Comparison of ENCODE assay signal across 23 mouse cellular contexts in the genomic region with DNA sequence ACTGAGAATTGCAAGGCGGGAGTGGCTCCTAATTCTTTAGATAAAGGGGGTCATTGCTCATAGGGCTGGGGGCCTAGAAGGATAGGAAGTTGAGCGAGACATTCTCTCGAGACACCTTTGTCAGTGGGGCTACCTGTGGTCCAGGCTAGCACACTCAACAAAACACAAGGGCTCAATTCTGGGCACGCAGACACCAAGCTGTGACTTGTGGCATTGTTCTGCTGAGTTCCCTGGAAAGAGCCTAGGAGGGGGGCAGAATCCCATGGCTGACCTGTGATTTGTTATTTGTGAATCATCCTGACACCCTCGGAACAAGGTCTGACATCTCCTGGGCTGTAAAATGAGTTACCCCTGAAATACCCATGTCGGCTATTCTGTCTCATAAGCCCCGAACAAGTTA.
A peak's percentile ranks its signal among the peaks of the same experiment; 100 is the strongest.
DNase-seq lines count a peak whose midpoint lies in the region; ATAC-seq and TF ChIP-seq lines count a peak whose summit lies in the region.
"Had no signal": no experiment of that assay in that cellular context is flagged by ENCODE, and none has a peak within 500 bp of the region (broad histone marks: within the 10 kb centered on the region; RNA-seq: fewer than 3 reads in every experiment).

No protein-coding gene starts in this region.

- H3K4me3 ChIP-seq in hindbrain, embryonic 10.5 days, result no peak overlapping the region
- H3K4me3 ChIP-seq in hindbrain, postnatal 0 days (ENCODE audit: low read length), result no peak overlapping the region
- no peak overlapping the region for H3K4me3 ChIP-seq in neural tube, embryonic 12.5 days
- no peak overlapping the region for H3K4me3 ChIP-seq in neural tube, embryonic 15.5 days (replicated peaks)
- H3K4me3 ChIP-seq in forebrain, embryonic 12.5 days (replicated peaks), result no peak overlapping the region
- H3K4me3 ChIP-seq in limb, embryonic 11.5 days (ENCODE audit: low read depth, low read length), result no peak overlapping the region
- H3K4me3 ChIP-seq: heart, embryonic 15.5 days; liver, embryonic 13.5 days; neural tube, embryonic 13.5 days had no signal

- H3K4me2 ChIP-seq in hindbrain, postnatal 0 days (ENCODE audit: low read depth, low read length), result no peak overlapping the region
- H3K4me2 ChIP-seq in neural tube, embryonic 12.5 days (replicated peaks), result no peak overlapping the region
- no peak overlapping the region for H3K4me2 ChIP-seq in neural tube, embryonic 15.5 days
- no peak overlapping the region for H3K4me2 ChIP-seq in forebrain, embryonic 12.5 days
- H3K4me2 ChIP-seq in limb, embryonic 11.5 days (ENCODE audit: low read depth, severe bottlenecking), result no peak overlapping the region
- H3K4me2 ChIP-seq: heart, embryonic 15.5 days; liver, embryonic 13.5 days had no signal

- no peak for ATAC-seq in hindbrain, postnatal 0 days
- ATAC-seq in neural tube, embryonic 12.5 days (ENCODE audit: low FRiP score, low read depth), result 0 out of 2 replicates have a peak, but pooled peaks have one; percentile 10
- no peak for ATAC-seq in neural tube, embryonic 15.5 days (ENCODE audit: low FRiP score)
- ATAC-seq in forebrain, embryonic 12.5 days (ENCODE audit: low FRiP score), result 0 out of 2 replicates have a peak, but pooled peaks have one; percentile 18
- no peak for ATAC-seq in limb, embryonic 11.5 days (ENCODE audit: insufficient number of reproducible peaks, low FRiP score, low TSS enrichment, low read depth)
- ATAC-seq: intestine, embryonic 16.5 days had no signal

- WGBS in hindbrain, embryonic 10.5 days, result 30% methylated on average over 7 of the region's 7 CpGs
- WGBS in hindbrain, postnatal 0 days, result 41% methylated on average over 7 of the region's 7 CpGs
- WGBS in neural tube, embryonic 12.5 days, result 13% methylated on average over 7 of the region's 7 CpGs
- 22% methylated on average over 7 of the region's 7 CpGs for WGBS in neural tube, embryonic 15.5 days
- WGBS in forebrain, embryonic 12.5 days, result 17% methylated on average over 7 of the region's 7 CpGs
- WGBS in limb, embryonic 11.5 days, result 24% methylated on average over 7 of the region's 7 CpGs

- H3K36me3 ChIP-seq in hindbrain, embryonic 10.5 days, result no peaks in the 10 kb centered on the region
- H3K36me3 ChIP-seq in hindbrain, postnatal 0 days (ENCODE audit: insufficient read depth, low read length), result no peaks in the 10 kb centered on the region
- no peaks in the 10 kb centered on the region for H3K36me3 ChIP-seq in neural tube, embryonic 12.5 days
- H3K36me3 ChIP-seq in neural tube, embryonic 15.5 days, result no peaks in the 10 kb centered on the region
- no peaks in the 10 kb centered on the region for H3K36me3 ChIP-seq in forebrain, embryonic 12.5 days (replicated peaks)
- no peaks in the 10 kb centered on the region for H3K36me3 ChIP-seq in limb, embryonic 11.5 days (ENCODE audit: control insufficient read depth, insufficient read depth, low read length)
- H3K36me3 ChIP-seq: heart, embryonic 15.5 days; liver, embryonic 13.5 days; neural tube, embryonic 13.5 days had no signal

- no peaks in the 10 kb centered on the region for H3K9me3 ChIP-seq in hindbrain, embryonic 10.5 days
- H3K9me3 ChIP-seq in hindbrain, postnatal 0 days (ENCODE audit: low read length), result no peaks in the 10 kb centered on the region
- no peaks in the 10 kb centered on the region for H3K9me3 ChIP-seq in neural tube, embryonic 12.5 days
- no peaks in the 10 kb centered on the region for H3K9me3 ChIP-seq in neural tube, embryonic 15.5 days (replicated peaks)
- H3K9me3 ChIP-seq in forebrain, embryonic 12.5 days, result no peaks in the 10 kb centered on the region
- H3K9me3 ChIP-seq in limb, embryonic 11.5 days (ENCODE audit: control insufficient read depth, low read length), result no peaks in the 10 kb centered on the region
- H3K9me3 ChIP-seq: heart, embryonic 15.5 days; liver, embryonic 13.5 days; neural tube, embryonic 13.5 days had no signal

- peak overlapping the region; percentile 37; the same call in 1 of the 2 replicates for H3K27ac ChIP-seq in hindbrain, embryonic 10.5 days
- no peak overlapping the region for H3K27ac ChIP-seq in hindbrain, postnatal 0 days
- no peak overlapping the region for H3K27ac ChIP-seq in neural tube, embryonic 12.5 days
- no peak overlapping the region for H3K27ac ChIP-seq in neural tube, embryonic 15.5 days (replicated peaks)
- H3K27ac ChIP-seq in forebrain, embryonic 12.5 days, result no peak overlapping the region
- H3K27ac ChIP-seq in limb, embryonic 11.5 days (replicated peaks; ENCODE audit: low read depth, low read length), result no peak overlapping the region
- H3K27ac ChIP-seq: heart, embryonic 15.5 days; liver, embryonic 13.5 days; neural tube, embryonic 13.5 days had no signal

- H3K27me3 ChIP-seq in hindbrain, embryonic 10.5 days (ENCODE audit: insufficient read depth, poor library complexity, severe bottlenecking), result peaks cover 15% of the 10 kb centered on the region
- 0 out of 2 replicates have a peak, but pooled peaks cover 3% of the 10 kb centered on the region for H3K27me3 ChIP-seq in hindbrain, postnatal 0 days (ENCODE audit: insufficient read depth, low read length)
- peaks cover 6% of the 10 kb centered on the region; the same call in 1 of the 2 replicates for H3K27me3 ChIP-seq in neural tube, embryonic 12.5 days (replicated peaks)
- 0 out of 2 replicates have a peak, but pooled peaks cover 7% of the 10 kb centered on the region for H3K27me3 ChIP-seq in neural tube, embryonic 15.5 days (replicated peaks)
- peaks cover 37% of the 10 kb centered on the region for H3K27me3 ChIP-seq in forebrain, embryonic 12.5 days
- H3K27me3 ChIP-seq in limb, embryonic 11.5 days (ENCODE audit: control insufficient read depth, insufficient read depth, low read length), result no peaks in the 10 kb centered on the region
- H3K27me3 ChIP-seq: heart, embryonic 15.5 days; liver, embryonic 13.5 days had no signal

- DNase-seq in hindbrain, embryonic 10.5 days (ENCODE audit: low spot score), result no peak
- no peak for DNase-seq in hindbrain, postnatal 0 days (ENCODE audit: low spot score)
- DNase-seq in limb, embryonic 11.5 days (ENCODE audit: low spot score), result peak; percentile 38
- no peak for DNase-seq in frontal cortex, postnatal 14 days (ENCODE audit: low spot score in 2 of 2)
- no peak for DNase-seq in cerebellum, adult 11-12 months
- DNase-seq: adrenal gland, postnatal 10 days; cerebellum, adult 2 months; cerebellum, postnatal 25 days; gastrocnemius, postnatal 36 days; heart, postnatal 36 days; kidney, adult 9 months; kidney, postnatal 25 days; liver, embryonic 13.5 days; lung, adult 2 months; lung, postnatal 14 days; thymus, adult 18-20 months; thymus, postnatal 36 days had no signal

- peaks cover 25% of the 10 kb centered on the region for H3K4me1 ChIP-seq in hindbrain, embryonic 10.5 days (replicated peaks)
- H3K4me1 ChIP-seq in hindbrain, postnatal 0 days (ENCODE audit: insufficient read depth, low read length), result peaks cover 4% of the 10 kb centered on the region; the same call in 1 of the 2 replicates
- H3K4me1 ChIP-seq in neural tube, embryonic 12.5 days, result peaks cover 11% of the 10 kb centered on the region
- H3K4me1 ChIP-seq in neural tube, embryonic 15.5 days, result peaks cover 23% of the 10 kb centered on the region
- peaks cover 28% of the 10 kb centered on the region for H3K4me1 ChIP-seq in forebrain, embryonic 12.5 days
- H3K4me1 ChIP-seq in limb, embryonic 11.5 days (ENCODE audit: control insufficient read depth, insufficient read depth, low read length), result peaks cover 15% of the 10 kb centered on the region; the same call in 1 of the 2 replicates
- H3K4me1 ChIP-seq: heart, embryonic 15.5 days; liver, embryonic 13.5 days had no signal

- no peak for TF ChIP-seq CTCF in hindbrain, postnatal 0 days (IDR thresholded peaks at IDR 0.05; ENCODE audit: low read depth)

- no peak overlapping the region for H3K9ac ChIP-seq in hindbrain, postnatal 0 days (replicated peaks; ENCODE audit: low read length)
- H3K9ac ChIP-seq in neural tube, embryonic 12.5 days, result no peak overlapping the region
- no peak overlapping the region for H3K9ac ChIP-seq in neural tube, embryonic 15.5 days (replicated peaks)
- no peak overlapping the region for H3K9ac ChIP-seq in forebrain, embryonic 12.5 days
- no peak overlapping the region for H3K9ac ChIP-seq in limb, embryonic 11.5 days (ENCODE audit: low read length)
- H3K9ac ChIP-seq: heart, embryonic 15.5 days; liver, embryonic 13.5 days; neural tube, embryonic 13.5 days had no signal

Comparison
In these comparisons a context has a peak if more than half of its experiments do, and no peak if none do; other contexts are left out.
1. ATAC-seq: peak in neural tube, embryonic 12.5 days (single experiment) and forebrain, embryonic 12.5 days (single experiment); none in hindbrain, postnatal 0 days (single experiment), neural tube, embryonic 15.5 days (single experiment) and limb, embryonic 11.5 days (single experiment).